Mouse (Mus musculus): ENCODE data around the gene Qars. TPM values are rescaled to one million over a fixed set of nuclear protein-coding genes. Genes with fewer than 3 reads are reported as not detected.

Gene Qars
- polyA plus RNA-seq, 1 experiment from 2014 or later, result 70.1 TPM

- Histone ChIP-seq H3K4me2 (replicated peaks) (peak within 1 kb of the TSS; percentile 69), H3K9me3 (no peaks in the 10 kb centered on the region), H3K9ac (replicated peaks) (peak within 1 kb of the TSS; percentile 60), H3K27me3 (no peaks in the 10 kb centered on the region), H3K36me3 (peaks cover 68% of the 10 kb centered on the region), H3K4me1 (peaks cover 14% of the 10 kb centered on the region), H3K4me3 (peak within 1 kb of the TSS; percentile 51), H3K27ac (replicated peaks) (peak within 1 kb of the TSS; percentile 80)
- peak; percentile 99 for ATAC-seq (replicated peaks)
- under 1% methylated on average over 53 of the region's 53 CpGs for WGBS
These were observed 52.8 kb downstream of the Qars start, which contains the start of gene Impdh2 for GRCm38 (mm10) chr9:108560227-108560841. TSS of gene Impdh2 (plus strand) at chr9:108560286.

GRCm38 (mm10) chr9:108563671-108564070 lies 56.2 kb downstream of the Qars start:
- H3K36me3 ChIP-seq, result peaks cover 43% of the 10 kb centered on the region
- no peaks in the 10 kb centered on the region for H3K9me3 ChIP-seq
- 91% methylated on average over 8 of the region's 8 CpGs for WGBS

GRCm38 (mm10) chr9:108564131-108564530 lies 56.6 kb downstream of the Qars start:
- Histone ChIP-seq H3K27ac (replicated peaks) (no peak overlapping the region), H3K4me1 (peaks cover 41% of the 10 kb centered on the region), H3K36me3 (peaks cover 38% of the 10 kb centered on the region), H3K27me3 (no peaks in the 10 kb centered on the region), H3K9me3 (no peaks in the 10 kb centered on the region), H3K9ac (replicated peaks) (no peak overlapping the region), H3K4me2 (replicated peaks) (no peak overlapping the region), H3K4me3 (no peak overlapping the region)
- ATAC-seq (replicated peaks), result no peak
- 89% methylated on average over 7 of the region's 7 CpGs for WGBS

More at GRCm38 (mm10) chr9:108563671-108564070, 56.2 kb downstream of the Qars start:
- no peak overlapping the region for H3K4me3 ChIP-seq
- ATAC-seq (replicated peaks), result no peak
- no peak overlapping the region for H3K9ac ChIP-seq (replicated peaks)
- no peak overlapping the region for H3K4me2 ChIP-seq (replicated peaks)
- H3K4me1 ChIP-seq, result peaks cover 36% of the 10 kb centered on the region
- H3K27me3 ChIP-seq, result no peaks in the 10 kb centered on the region
- H3K27ac ChIP-seq (replicated peaks), result no peak overlapping the region

Other genes starting within 250 kb of the Qars start
- gene Dag1, start 243.7 kb upstream of the Qars start, polyA plus RNA-seq (2015; fragmentation: Nextera tagmentation; extraction: Ambion mirVana), result 53.5 and 53.6 TPM in 2 replicates
- gene Nicn1, start 217.3 kb upstream of the Qars start, polyA plus RNA-seq (2015; fragmentation: Nextera tagmentation; extraction: Ambion mirVana), result 120 and 133 TPM in 2 replicates
- gene Amt, start 210.9 kb upstream of the Qars start, polyA plus RNA-seq (2015; fragmentation: Nextera tagmentation; extraction: Ambion mirVana), result 23.8 and 24.5 TPM in 2 replicates
- 296 and 306 TPM in 2 replicates for gene Rhoa, start 201.6 kb upstream of the Qars start, polyA plus RNA-seq (2015; fragmentation: Nextera tagmentation; extraction: Ambion mirVana)
- gene Tcta, start 201.5 kb upstream of the Qars start, polyA plus RNA-seq (2015; fragmentation: Nextera tagmentation; extraction: Ambion mirVana), result 35.2 and 36.6 TPM in 2 replicates
- gene Gpx1, start 168.8 kb upstream of the Qars start, polyA plus RNA-seq (2015; fragmentation: Nextera tagmentation; extraction: Ambion mirVana), result 383 and 395 TPM in 2 replicates
- 138 and 140 TPM in 2 replicates for gene Usp4, start 159.9 kb upstream of the Qars start, polyA plus RNA-seq (2015; fragmentation: Nextera tagmentation; extraction: Ambion mirVana)
- gene 1700102P08Rik, start 114.9 kb upstream of the Qars start, polyA plus RNA-seq (2015; fragmentation: Nextera tagmentation; extraction: Ambion mirVana), result 1.6 and 2.4 TPM in 2 replicates
- gene Ccdc36, start 79.2 kb upstream of the Qars start, polyA plus RNA-seq (2015; fragmentation: Nextera tagmentation; extraction: Ambion mirVana), result 0.93 and 1.0 TPM in 2 replicates
- not detected in 2 replicates for gene BC048562, start 71.2 kb upstream of the Qars start, polyA plus RNA-seq (2015; fragmentation: Nextera tagmentation; extraction: Ambion mirVana)
- gene Ccdc71, start 47.2 kb upstream of the Qars start, polyA plus RNA-seq (2015; fragmentation: Nextera tagmentation; extraction: Ambion mirVana), result 60.9 and 61.6 TPM in 2 replicates
- gene Klhdc8b, start 46.1 kb upstream of the Qars start, polyA plus RNA-seq (2015; fragmentation: Nextera tagmentation; extraction: Ambion mirVana), result 55.7 and 62.2 TPM in 2 replicates
- gene Lamb2, start 28.0 kb upstream of the Qars start, polyA plus RNA-seq (2015; fragmentation: Nextera tagmentation; extraction: Ambion mirVana), result 15.7 and 18.8 TPM in 2 replicates
- gene Usp19, start 17.1 kb upstream of the Qars start, polyA plus RNA-seq (2015; fragmentation: Nextera tagmentation; extraction: Ambion mirVana), result 90.1 and 95.4 TPM in 2 replicates
- 146 and 148 TPM in 2 replicates for gene Qrich1, start 9.1 kb downstream of the Qars start, polyA plus RNA-seq (2015; fragmentation: Nextera tagmentation; extraction: Ambion mirVana)
- gene Impdh2, start 52.6 kb downstream of the Qars start, polyA plus RNA-seq (2015; fragmentation: Nextera tagmentation; extraction: Ambion mirVana), result 117 and 125 TPM in 2 replicates
- 68.7 and 81.0 TPM in 2 replicates for gene Ndufaf3, start 59.7 kb downstream of the Qars start, polyA plus RNA-seq (2015; fragmentation: Nextera tagmentation; extraction: Ambion mirVana)
- 253 and 263 TPM in 2 replicates for gene Dalrd3, start 62.2 kb downstream of the Qars start, polyA plus RNA-seq (2015; fragmentation: Nextera tagmentation; extraction: Ambion mirVana)
- 219 and 235 TPM in 2 replicates for gene Wdr6, start 71.0 kb downstream of the Qars start, polyA plus RNA-seq (2015; fragmentation: Nextera tagmentation; extraction: Ambion mirVana)
- 19.2 and 23.1 TPM in 2 replicates for gene P4htm, start 90.0 kb downstream of the Qars start, polyA plus RNA-seq (2015; fragmentation: Nextera tagmentation; extraction: Ambion mirVana)
- 54.3 and 60.8 TPM in 2 replicates for gene Arih2, start 141.7 kb downstream of the Qars start, polyA plus RNA-seq (2015; fragmentation: Nextera tagmentation; extraction: Ambion mirVana)
- gene Slc25a20, start 154.4 kb downstream of the Qars start, polyA plus RNA-seq (2015; fragmentation: Nextera tagmentation; extraction: Ambion mirVana), result 44.2 and 44.7 TPM in 2 replicates
- 40.6 and 42.1 TPM in 2 replicates for gene Prkar2a, start 181.6 kb downstream of the Qars start, polyA plus RNA-seq (2015; fragmentation: Nextera tagmentation; extraction: Ambion mirVana)

Measured in forebrain, embryonic 15.5 days (tissue).